Mouse (Mus musculus): ENCODE results near the gene Axin2.
"Not testable (repeated sequence)": the region's sequence is repeated elsewhere in the genome, so short reads cannot be mapped to it uniquely, and the experiment has no call there.

Axin2 gene

GRCm38 (mm10) chr11:108920158-108920635, at the start of gene Axin2:
TSS of gene Axin2 (plus strand) at chr11:108920349.
- peak; percentile 91 for DNase-seq (ENCODE audit: low spot score)

- DNase-seq (ENCODE audit: low spot score) = not testable (repeated sequence)
Measured at GRCm38 (mm10) chr11:108871284-108871683, 48.9 kb upstream of the Axin2 start.

GRCm38 (mm10) chr11:108871748-108872147, 48.4 kb upstream of the Axin2 start:
- no peak for DNase-seq (ENCODE audit: low spot score)

DNA sequence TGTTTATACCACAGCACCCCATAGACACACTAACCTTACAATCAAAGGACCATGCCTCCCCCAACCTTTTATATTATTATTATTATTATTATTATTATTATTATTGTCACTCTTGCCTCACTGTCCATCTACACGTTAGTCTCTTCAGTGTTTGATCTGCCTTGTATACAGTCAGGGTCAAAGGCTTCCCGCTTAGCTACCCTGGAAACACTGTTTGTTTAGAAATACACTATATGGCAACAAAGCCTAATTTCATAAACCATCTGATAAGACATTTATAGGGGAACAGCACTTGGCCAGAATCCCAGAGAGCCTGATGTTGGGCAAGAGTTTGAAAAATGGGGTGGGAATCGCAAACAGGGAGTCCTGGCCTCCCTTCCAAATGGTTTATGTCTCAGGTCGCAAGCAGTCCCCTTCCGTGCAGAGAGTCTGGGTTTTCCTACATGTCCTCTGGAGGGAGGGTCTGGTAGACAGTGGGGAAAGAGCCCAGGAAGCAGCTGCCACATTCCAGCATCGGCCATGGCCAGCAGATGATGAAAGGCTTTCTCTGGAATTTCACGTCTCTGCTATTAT, 43.4 kb upstream of the Axin2 start:
- DNase-seq (ENCODE audit: low spot score) = no peak

GRCm38 (mm10) chr11:108877520-108877919, 42.6 kb upstream of the Axin2 start:
- no peak for DNase-seq (ENCODE audit: low spot score)

GRCm38 (mm10) chr11:108880546-108880945, 39.6 kb upstream of the Axin2 start:
- DNase-seq (ENCODE audit: low spot score) = no peak

GRCm38 (mm10) chr11:108881662-108882061, 38.5 kb upstream of the Axin2 start:
- DNase-seq (ENCODE audit: low spot score) = no peak

DNA sequence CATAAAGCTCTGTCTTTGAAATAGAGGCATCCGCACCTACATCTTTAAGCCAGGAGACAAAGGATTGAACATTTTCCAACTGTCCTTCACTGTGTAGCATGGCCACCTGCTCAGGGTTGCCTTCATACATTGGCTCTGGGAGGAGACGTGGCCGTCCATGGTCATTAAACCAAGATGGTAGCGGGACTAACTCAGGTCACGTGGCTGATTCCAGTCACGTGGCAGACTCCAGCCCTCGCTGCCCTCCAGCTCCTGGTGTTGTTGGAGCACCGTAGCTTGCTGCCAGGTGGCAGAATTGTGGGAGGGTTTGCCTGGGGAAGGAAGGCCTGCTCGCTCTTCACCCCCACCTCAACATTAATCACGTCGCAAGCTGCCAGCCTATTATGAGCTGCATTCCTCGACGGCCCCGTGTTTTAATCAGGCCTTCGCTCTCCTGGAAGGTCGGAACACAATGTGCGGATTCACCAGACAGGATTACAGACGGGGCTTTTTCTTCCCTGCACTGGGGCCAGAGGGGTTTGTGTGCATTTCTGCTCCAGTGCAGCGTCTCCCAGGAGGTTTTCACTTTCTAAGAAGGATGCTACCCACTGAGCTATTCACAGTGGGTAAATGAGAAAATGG, 34.8 kb upstream of the Axin2 start:
- peak; percentile 14 for DNase-seq (ENCODE audit: low spot score)

GRCm38 (mm10) chr11:108886060-108886459, 34.1 kb upstream of the Axin2 start:
- no peak for DNase-seq (ENCODE audit: low spot score)

GRCm38 (mm10) chr11:108889121-108889520, 31.0 kb upstream of the Axin2 start:
- no peak for DNase-seq (ENCODE audit: low spot score)

DNA sequence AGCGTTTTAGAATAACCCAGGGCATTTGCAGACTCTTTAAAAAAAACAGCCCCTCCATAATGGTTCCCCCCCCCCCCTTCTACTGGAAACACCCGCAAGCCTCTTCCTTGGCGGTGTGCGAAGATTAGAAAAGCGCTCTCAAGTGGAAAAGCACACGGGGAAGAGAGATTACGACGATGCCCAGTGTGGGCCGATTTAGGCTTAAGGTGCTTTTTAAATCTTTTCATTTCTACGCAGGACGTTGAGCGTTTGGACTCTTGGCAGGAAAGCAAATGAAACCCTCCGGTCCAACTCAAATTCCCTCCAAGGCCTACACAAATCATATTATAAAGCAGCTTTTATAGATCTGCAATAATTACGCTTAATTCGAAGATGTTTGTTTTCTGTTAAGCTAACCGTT, 29.6 kb upstream of the Axin2 start:
- no peak for DNase-seq (ENCODE audit: low spot score)

DNA sequence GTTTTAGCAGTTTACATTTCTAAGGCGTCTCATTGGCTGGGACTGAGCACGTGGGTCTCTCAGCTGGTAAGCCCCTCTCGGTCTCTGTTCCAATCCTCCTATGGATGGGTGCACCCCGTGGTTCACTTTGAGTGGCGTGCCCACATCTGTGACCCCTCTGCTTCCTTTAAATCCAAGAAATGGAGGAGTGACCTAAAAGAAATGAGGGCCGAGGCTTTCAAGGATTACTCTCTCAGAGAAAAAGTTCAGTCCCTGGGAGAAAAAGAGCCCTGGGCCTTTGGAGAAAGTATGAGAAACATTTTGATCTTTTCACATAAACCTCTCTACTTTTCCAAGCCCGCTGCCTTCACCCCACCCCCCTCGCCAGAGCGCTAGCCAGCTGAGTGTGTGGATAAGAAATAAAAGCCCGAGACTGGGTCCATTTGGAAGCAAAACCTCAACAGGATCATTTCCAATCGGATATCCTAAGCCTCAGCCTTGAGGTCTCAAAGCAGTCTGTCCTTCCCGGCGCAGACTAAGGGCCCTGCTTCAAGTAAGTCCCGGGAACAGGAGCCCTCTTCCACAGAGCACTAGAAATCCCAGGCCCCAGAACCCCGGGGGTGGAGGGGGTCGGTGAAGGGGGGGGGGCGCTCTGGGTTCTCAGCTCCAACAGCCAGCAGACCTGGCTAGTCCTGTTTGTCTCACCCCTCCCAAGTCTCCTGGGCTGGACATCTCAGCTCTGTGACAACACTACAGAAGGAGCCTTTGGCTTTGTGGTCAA, 28.9 kb upstream of the Axin2 start:
- DNase-seq (ENCODE audit: low spot score) = peak; percentile 68

GRCm38 (mm10) chr11:108891871-108892380, 28.2 kb upstream of the Axin2 start:
- no peak for DNase-seq (ENCODE audit: low spot score)

GRCm38 (mm10) chr11:108892406-108892805, 27.7 kb upstream of the Axin2 start:
- no peak for DNase-seq (ENCODE audit: low spot score)

DNA sequence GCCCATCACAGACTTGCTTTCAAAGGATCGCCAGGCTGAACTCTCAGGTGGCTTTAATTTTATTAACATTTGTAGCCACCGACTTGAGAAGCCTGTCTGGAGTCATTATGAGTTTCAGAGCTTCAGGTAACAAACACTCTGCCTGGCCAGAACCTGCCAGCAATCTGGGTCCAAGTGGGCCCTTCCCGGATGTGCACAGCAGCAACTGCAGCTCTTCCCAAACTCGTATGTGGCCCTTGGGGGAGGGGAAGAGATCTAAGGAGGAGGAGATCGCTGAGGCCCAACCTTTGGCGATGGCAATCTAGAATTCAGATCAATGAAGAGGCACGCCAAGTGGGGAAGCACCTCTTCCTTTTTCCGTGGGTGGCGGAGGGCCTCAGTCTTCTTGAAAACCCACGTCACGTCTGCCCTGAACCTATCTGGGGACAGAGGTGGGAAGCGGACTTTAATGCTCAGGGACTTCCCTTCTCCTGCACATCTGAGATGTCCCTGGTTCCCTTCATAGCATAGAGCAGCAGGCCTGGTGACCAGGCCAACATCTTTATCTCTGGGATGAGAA, 26.8 kb upstream of the Axin2 start:
- DNase-seq (ENCODE audit: low spot score) = no peak

- DNase-seq (ENCODE audit: low spot score) = no peak
Measured at GRCm38 (mm10) chr11:108893855-108894510, 26.2 kb upstream of the Axin2 start.

DNA sequence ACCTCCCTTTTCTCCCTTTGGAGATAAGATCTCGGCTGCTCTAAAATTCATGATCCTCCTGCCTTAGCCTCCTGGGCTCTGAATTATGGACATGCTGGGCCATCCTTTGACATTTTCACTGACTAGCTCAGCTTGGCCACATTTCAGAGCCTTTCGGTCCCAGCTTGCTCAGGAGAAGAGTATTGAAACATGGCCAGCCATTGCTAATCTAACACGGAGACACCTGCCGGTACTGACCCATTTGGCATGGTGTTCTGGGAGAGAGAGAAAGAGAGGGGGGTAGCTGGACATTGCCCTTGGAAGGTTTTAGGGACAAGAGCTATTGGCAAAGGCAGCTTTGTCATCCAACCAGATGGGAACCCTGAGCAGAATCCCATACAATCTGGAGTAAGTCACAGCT, 23.1 kb upstream of the Axin2 start:
- DNase-seq (ENCODE audit: low spot score) = no peak

DNA sequence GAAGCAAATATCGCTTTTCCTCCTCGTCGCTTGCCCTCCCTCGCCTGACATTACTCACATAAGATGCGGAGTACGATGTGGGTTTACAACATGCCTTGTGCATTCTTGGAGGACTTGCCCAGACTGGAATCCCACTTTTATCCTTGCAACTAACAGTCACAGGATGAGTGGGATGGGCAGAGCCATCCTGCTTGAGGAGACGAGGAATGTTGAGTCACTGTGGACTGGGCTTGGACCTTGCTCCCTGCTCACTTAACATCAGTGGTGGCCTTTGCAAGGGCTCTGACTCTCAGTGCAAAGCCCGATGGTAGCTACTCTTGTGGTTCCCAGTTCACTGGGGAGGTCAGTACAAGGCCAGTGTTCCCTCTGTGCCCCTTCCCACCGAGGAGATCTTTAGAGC, 22.1 kb upstream of the Axin2 start:
- DNase-seq (ENCODE audit: low spot score) = no peak

- no peak for DNase-seq (ENCODE audit: low spot score)
Measured at GRCm38 (mm10) chr11:108898483-108898882, 21.7 kb upstream of the Axin2 start.

GRCm38 (mm10) chr11:108900718-108901488, 19.2 kb upstream of the Axin2 start:
- DNase-seq (ENCODE audit: low spot score) = no peak

- DNase-seq (ENCODE audit: low spot score) = no peak
Measured at GRCm38 (mm10) chr11:108901670-108902069, 18.5 kb upstream of the Axin2 start.

Data from testis, postnatal 14 days (tissue).